Mouse (Mus musculus): ENCODE results near the gene Lgals12. TPM values are rescaled to one million over a fixed set of nuclear protein-coding genes. Genes with fewer than 3 reads are reported as not detected.
A peak's percentile ranks its signal among the peaks of the same experiment; 100 is the strongest.

The Lgals12 gene
- polyA plus RNA-seq, 1 experiment from 2014 or later: not detected

DNA sequence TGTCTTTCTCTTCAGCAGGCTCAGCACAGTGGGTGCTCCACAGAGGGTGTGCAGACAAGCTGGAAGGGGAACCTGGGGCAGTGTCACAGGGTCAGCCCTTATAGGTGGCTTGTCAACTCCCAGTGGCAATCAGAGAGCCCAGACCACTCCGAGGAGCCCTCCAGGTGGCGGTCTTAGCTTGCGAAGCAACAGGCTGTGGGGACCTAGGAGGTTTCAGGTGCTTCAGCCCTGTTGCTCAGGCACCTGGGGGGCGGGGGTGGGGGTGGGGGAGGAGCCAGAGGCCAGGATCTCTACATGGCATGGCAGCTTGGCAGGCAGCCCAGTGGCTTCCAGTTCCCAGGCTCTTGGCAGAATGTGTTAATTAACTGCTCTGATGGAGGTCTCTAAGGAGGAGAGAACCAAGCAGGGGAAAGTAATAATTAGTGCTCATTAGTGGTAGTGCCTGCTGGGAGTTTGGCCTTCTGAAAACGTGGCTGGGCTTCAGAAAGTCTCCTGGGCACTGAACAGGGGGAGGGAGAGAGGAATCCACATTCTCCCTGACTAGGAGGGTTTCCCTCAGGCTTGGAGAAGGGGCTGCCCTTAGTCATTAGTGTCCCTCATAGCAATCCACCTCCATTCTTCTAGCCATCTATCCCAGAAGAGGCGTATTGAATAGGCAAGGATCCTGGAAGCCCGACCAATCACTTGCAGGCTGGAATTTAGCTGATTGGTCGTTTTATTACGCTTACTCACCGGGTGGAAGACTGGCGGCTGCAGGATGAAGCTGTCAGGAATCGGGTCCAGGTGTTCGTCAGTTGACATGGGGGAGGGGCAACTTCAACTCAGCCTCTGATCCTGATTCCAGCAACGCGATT lies 836 bp downstream of the Lgals12 start:
- peak; percentile 81 for ATAC-seq (ENCODE audit: low FRiP score, low read depth)
- Histone ChIP-seq H3K9me3 (no peaks in the 10 kb centered on the region), H3K4me3 (peak overlapping the region; percentile 18), H3K9ac (no peak overlapping the region), H3K4me1 (peaks cover 21% of the 10 kb centered on the region), H3K4me2 (replicated peaks) (peak overlapping the region; percentile 55), H3K27ac (no peak overlapping the region), H3K27me3 (replicated peaks) (0 out of 2 replicates have a peak, but pooled peaks cover 4% of the 10 kb centered on the region), H3K36me3 (no peaks in the 10 kb centered on the region)
- WGBS: 4% methylated on average over 15 of the region's 15 CpGs

DNA sequence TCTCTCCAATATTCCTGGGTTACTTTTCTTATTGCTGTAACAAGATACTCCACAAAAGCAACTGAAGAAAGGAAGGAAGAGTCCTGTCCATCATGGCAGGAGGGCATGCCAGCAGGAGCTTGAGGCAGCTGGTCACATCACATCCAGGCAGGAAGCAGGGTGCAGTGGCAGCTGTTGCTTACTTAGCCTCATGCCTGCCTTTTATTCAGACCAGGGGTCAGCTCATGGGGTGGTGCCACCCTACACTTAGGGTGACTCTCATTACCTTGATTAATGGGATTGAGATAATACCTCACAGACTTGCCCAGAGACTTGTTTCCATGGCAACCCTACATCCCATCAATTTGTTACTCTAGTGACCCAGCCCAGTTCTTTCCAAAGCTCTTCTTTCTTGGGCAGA lies 2.0 kb downstream of the Lgals12 start:
- H3K27ac ChIP-seq: no peak overlapping the region
- H3K36me3 ChIP-seq: no peaks in the 10 kb centered on the region
- H3K4me3 ChIP-seq: no peak overlapping the region
- no peak for ATAC-seq (ENCODE audit: low FRiP score, low read depth)
- no peaks in the 10 kb centered on the region for H3K9me3 ChIP-seq
- no peak overlapping the region for H3K4me2 ChIP-seq (replicated peaks)
- 0 out of 2 replicates have a peak, but pooled peaks cover 2% of the 10 kb centered on the region for H3K27me3 ChIP-seq (replicated peaks)
- no peak overlapping the region for H3K9ac ChIP-seq
- H3K4me1 ChIP-seq: peaks cover 21% of the 10 kb centered on the region

GRCm38 (mm10) chr19:7604107-7604506 lies 2.9 kb downstream of the Lgals12 start:
- Histone ChIP-seq H3K36me3 (no peaks in the 10 kb centered on the region), H3K4me3 (no peak overlapping the region), H3K4me1 (peaks cover 21% of the 10 kb centered on the region), H3K9me3 (no peaks in the 10 kb centered on the region), H3K27me3 (replicated peaks) (no peaks in the 10 kb centered on the region), H3K27ac (no peak overlapping the region), H3K9ac (no peak overlapping the region), H3K4me2 (replicated peaks) (no peak overlapping the region)
- WGBS: 95% methylated on average over 10 of the region's 10 CpGs
- no peak for ATAC-seq (ENCODE audit: low FRiP score, low read depth)

DNA sequence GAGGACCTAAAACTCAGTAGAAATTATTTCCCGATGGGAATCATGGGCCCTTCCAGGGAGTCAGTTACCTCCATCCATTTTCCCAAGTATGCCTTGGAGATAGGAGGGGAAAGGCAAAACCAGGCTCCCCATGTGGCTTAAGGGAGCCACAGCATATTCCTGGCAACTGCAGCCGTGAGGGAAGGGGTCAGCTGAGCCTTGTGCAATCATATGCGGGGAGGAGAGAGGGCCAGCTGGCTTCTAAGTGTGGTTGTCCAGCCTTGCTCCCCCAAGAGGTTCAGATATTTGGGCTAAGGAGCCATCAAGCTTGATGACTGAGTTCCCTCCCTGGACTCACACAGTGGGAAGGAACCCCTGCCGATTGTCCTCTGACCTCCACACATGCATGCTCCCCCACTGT lies 5.4 kb downstream of the Lgals12 start:
- no peaks in the 10 kb centered on the region for H3K9me3 ChIP-seq
- no peak overlapping the region for H3K4me3 ChIP-seq
- ATAC-seq (ENCODE audit: low FRiP score, low read depth): no peak
- H3K4me2 ChIP-seq (replicated peaks): no peak overlapping the region
- H3K27me3 ChIP-seq (replicated peaks): no peaks in the 10 kb centered on the region
- H3K9ac ChIP-seq: no peak overlapping the region
- H3K27ac ChIP-seq: no peak overlapping the region
- 79% methylated on average over 4 of the region's 4 CpGs for WGBS
- H3K36me3 ChIP-seq: no peaks in the 10 kb centered on the region
- H3K4me1 ChIP-seq: peaks cover 13% of the 10 kb centered on the region

DNA sequence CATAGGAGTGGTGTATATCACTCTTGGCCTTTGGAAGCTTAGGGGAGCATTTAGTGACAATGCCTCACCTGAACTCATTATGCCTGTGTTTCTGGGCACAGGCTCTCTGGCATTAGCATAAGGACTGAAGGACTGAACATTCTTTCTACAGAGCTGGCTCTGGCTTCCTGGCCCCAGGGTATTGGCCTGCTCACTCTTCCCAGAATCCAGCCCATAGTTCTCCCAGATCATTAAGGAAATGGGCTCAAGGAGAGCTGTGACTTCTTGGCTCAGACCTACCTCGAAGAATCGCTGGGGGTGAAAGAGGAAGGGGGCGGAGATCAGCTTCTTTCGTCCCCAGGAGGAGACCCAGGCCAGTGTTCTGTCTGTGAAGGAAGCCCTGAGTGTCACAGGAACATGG lies 8.5 kb downstream of the Lgals12 start:
- H3K36me3 ChIP-seq: no peaks in the 10 kb centered on the region
- WGBS: 65% methylated on average over 4 of the region's 4 CpGs
- ATAC-seq (ENCODE audit: low FRiP score, low read depth): no peak

DNA sequence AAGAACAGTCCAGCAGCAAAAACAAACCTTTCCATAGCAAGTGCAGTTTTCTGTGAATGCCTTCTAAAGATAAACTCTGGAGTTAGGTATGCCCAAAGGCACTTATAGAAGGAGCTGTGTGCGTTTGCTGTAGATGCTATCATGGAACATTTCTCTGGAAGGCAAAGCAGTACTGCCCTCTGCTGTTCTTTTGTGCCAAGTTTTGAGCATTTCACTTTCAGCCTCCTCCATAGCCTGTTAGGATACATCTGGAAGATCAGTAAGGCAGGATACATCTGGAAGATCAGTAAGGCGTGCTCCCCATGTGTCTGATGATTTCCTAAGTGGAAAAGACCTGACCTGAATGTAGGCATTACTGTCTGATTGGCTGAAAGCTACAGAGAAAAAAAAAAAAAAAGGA lies 11.5 kb downstream of the Lgals12 start:
- 27% methylated on average over 2 of the region's 2 CpGs for WGBS
- Histone ChIP-seq H3K9ac (no peak overlapping the region), H3K27me3 (replicated peaks) (no peaks in the 10 kb centered on the region), H3K9me3 (no peaks in the 10 kb centered on the region), H3K4me2 (replicated peaks) (no peak overlapping the region), H3K4me3 (no peak overlapping the region), H3K4me1 (no peaks in the 10 kb centered on the region), H3K27ac (no peak overlapping the region), H3K36me3 (no peaks in the 10 kb centered on the region)
- ATAC-seq (ENCODE audit: low FRiP score, low read depth): no peak

More for the DNA sequence above, 8.5 kb downstream of the Lgals12 start:
- no peak overlapping the region for H3K4me3 ChIP-seq
- H3K27me3 ChIP-seq (replicated peaks): no peaks in the 10 kb centered on the region
- no peak overlapping the region for H3K9ac ChIP-seq
- H3K4me2 ChIP-seq (replicated peaks): no peak overlapping the region
- H3K27ac ChIP-seq: no peak overlapping the region
- no peaks in the 10 kb centered on the region for H3K4me1 ChIP-seq
- no peaks in the 10 kb centered on the region for H3K9me3 ChIP-seq

GRCm38 (mm10) chr19:7592018-7592417 lies 15.0 kb downstream of the Lgals12 start:
- no peaks in the 10 kb centered on the region for H3K27me3 ChIP-seq (replicated peaks)
- no peak overlapping the region for H3K4me2 ChIP-seq (replicated peaks)
- H3K4me3 ChIP-seq: no peak overlapping the region
- no peak overlapping the region for H3K9ac ChIP-seq
- H3K4me1 ChIP-seq: no peaks in the 10 kb centered on the region
- no peaks in the 10 kb centered on the region for H3K9me3 ChIP-seq
- WGBS: 65% methylated on average over 3 of the region's 3 CpGs
- H3K27ac ChIP-seq: no peak overlapping the region
- H3K36me3 ChIP-seq: no peaks in the 10 kb centered on the region
- ATAC-seq (ENCODE audit: low FRiP score, low read depth): no peak

DNA sequence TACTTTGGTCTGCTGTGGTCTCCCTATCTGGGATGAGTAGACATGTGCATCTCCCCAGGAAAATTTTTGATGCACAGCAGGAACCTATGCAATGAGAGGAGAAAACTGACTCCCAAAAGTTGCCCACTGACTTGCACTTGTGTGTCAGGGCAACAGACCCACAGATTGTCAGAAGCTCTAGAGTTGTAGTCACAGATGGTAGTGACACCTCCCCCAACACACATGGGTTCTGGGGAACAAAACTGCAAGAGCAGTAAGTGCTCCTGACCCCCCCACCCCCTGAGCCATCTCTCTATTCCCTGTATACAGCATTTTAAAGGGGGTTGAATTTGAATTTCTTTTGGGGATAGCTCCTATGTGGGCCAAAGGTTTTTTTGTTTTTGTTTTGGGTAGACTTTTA lies 16.2 kb downstream of the Lgals12 start:
- Histone ChIP-seq H3K36me3 (no peaks in the 10 kb centered on the region), H3K4me2 (replicated peaks) (no peak overlapping the region), H3K9ac (no peak overlapping the region), H3K27me3 (replicated peaks) (no peaks in the 10 kb centered on the region), H3K9me3 (no peaks in the 10 kb centered on the region), H3K27ac (no peak overlapping the region), H3K4me1 (no peaks in the 10 kb centered on the region), H3K4me3 (no peak overlapping the region)
- no peak for ATAC-seq (ENCODE audit: low FRiP score, low read depth)

- WGBS: 94% methylated on average over 6 of the region's 6 CpGs
- Histone ChIP-seq H3K36me3 (no peaks in the 10 kb centered on the region), H3K27ac (no peak overlapping the region), H3K4me2 (replicated peaks) (no peak overlapping the region), H3K4me1 (no peaks in the 10 kb centered on the region), H3K9me3 (no peaks in the 10 kb centered on the region), H3K4me3 (no peak overlapping the region), H3K27me3 (replicated peaks) (no peaks in the 10 kb centered on the region), H3K9ac (no peak overlapping the region)
- ATAC-seq (ENCODE audit: low FRiP score, low read depth): no peak
These were observed 21.2 kb downstream of the Lgals12 start for GRCm38 (mm10) chr19:7585764-7586163.

GRCm38 (mm10) chr19:7585279-7585678 lies 21.7 kb downstream of the Lgals12 start:
- no peak for ATAC-seq (ENCODE audit: low FRiP score, low read depth)
- no peak overlapping the region for H3K4me3 ChIP-seq
- H3K27ac ChIP-seq: no peak overlapping the region
- H3K9me3 ChIP-seq: no peaks in the 10 kb centered on the region
- H3K27me3 ChIP-seq (replicated peaks): no peaks in the 10 kb centered on the region
- WGBS: 90% methylated on average over 8 of the region's 8 CpGs
- no peaks in the 10 kb centered on the region for H3K36me3 ChIP-seq
- no peaks in the 10 kb centered on the region for H3K4me1 ChIP-seq
- no peak overlapping the region for H3K9ac ChIP-seq
- H3K4me2 ChIP-seq (replicated peaks): no peak overlapping the region

DNA sequence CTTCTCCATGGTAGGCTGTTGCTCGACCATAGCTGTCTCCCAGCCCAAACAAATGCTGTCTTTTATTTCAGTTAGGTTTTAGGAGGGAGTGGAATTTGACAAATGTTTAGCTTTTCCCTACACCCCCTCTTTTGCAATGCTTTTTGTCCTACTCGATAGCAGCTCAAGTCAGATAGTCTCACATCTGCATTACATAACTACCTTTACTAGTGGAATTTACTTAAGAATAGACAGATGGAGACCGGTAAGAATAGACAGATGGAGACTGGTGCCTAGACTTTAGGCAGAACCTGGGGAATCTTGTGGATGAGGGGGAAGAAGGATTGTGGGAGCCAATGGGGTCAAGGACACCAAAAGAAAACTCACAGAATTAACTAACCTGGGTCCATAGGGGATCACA lies 23.4 kb downstream of the Lgals12 start:
- Histone ChIP-seq H3K36me3 (no peaks in the 10 kb centered on the region), H3K9me3 (no peaks in the 10 kb centered on the region), H3K9ac (no peak overlapping the region), H3K27ac (no peak overlapping the region), H3K4me3 (no peak overlapping the region), H3K27me3 (replicated peaks) (no peaks in the 10 kb centered on the region), H3K4me1 (no peaks in the 10 kb centered on the region), H3K4me2 (replicated peaks) (no peak overlapping the region)
- WGBS: 82% methylated on average over 3 of the region's 3 CpGs
- no peak for ATAC-seq (ENCODE audit: low FRiP score, low read depth)

DNA sequence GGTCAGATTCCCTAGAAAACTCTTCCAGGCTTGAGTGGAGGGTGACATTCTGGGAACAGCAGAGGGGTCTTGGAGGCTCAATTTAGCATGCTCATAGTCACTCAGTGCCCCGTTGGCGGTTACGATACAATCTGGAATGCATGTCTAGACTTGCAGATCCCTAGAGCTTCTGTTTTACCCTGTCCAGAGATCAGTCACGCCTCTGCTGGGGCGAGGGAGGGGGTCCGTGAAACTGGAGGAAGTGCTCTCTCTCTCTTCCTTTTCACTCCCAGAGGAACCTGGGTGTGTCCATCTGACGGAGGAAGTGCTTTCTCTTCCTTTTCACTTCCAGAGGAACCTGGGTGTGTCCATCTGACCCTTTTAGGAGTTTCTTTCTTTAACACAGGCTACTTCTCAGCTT lies 23.9 kb downstream of the Lgals12 start:
- 74% methylated on average over 7 of the region's 7 CpGs for WGBS
- Histone ChIP-seq H3K4me3 (no peak overlapping the region), H3K9ac (no peak overlapping the region), H3K27ac (no peak overlapping the region), H3K9me3 (no peaks in the 10 kb centered on the region), H3K27me3 (replicated peaks) (no peaks in the 10 kb centered on the region), H3K4me2 (replicated peaks) (no peak overlapping the region), H3K4me1 (no peaks in the 10 kb centered on the region), H3K36me3 (no peaks in the 10 kb centered on the region)
- ATAC-seq (ENCODE audit: low FRiP score, low read depth): no peak

- H3K27ac ChIP-seq: no peak overlapping the region
- H3K36me3 ChIP-seq: no peaks in the 10 kb centered on the region
- WGBS: 80% methylated on average over 5 of the region's 5 CpGs
- no peak overlapping the region for H3K4me3 ChIP-seq
- H3K4me1 ChIP-seq: no peaks in the 10 kb centered on the region
- no peaks in the 10 kb centered on the region for H3K9me3 ChIP-seq
- ATAC-seq (ENCODE audit: low FRiP score, low read depth): no peak
- no peak overlapping the region for H3K4me2 ChIP-seq (replicated peaks)
- no peak overlapping the region for H3K9ac ChIP-seq
- no peaks in the 10 kb centered on the region for H3K27me3 ChIP-seq (replicated peaks)
These were observed 26.0 kb downstream of the Lgals12 start for GRCm38 (mm10) chr19:7581042-7581441.
